Mouse (Mus musculus) intestine, embryonic 15.5 days (tissue): ENCODE data around the gene Prkca. TPM values are rescaled to one million over a fixed set of nuclear protein-coding genes. Genes with fewer than 3 reads are reported as not detected.
A peak's percentile ranks its signal among the peaks of the same experiment; 100 is the strongest.

Experiments used
- ATAC-seq: fragments of 200-750 bp; cut with Nextera tagmentation; 2 replicates; pipeline ENCODE4 v1.8.0; 2017; ENCODE audit warnings: moderate TSS enrichment, moderate library complexity
- H3K27ac ChIP-seq: fragments of 300-500 bp; sonication (generic); 2 replicates; pipeline ENCODE4 v1.5.1; 2015; ENCODE audit warnings: mild to moderate bottlenecking, inconsistent platforms
- H3K27me3 ChIP-seq: fragments of 300-500 bp; sonication (generic); replicated peaks from 2 replicates; pipeline ENCODE4 v1.6.1; 2015; ENCODE audit warnings: inconsistent platforms
- H3K36me3 ChIP-seq: fragments of 300-500 bp; sonication (generic); 2 replicates; pipeline ENCODE4 v1.6.1; 2015; ENCODE audit warnings: inconsistent platforms
- H3K4me1 ChIP-seq: fragments of 300-500 bp; sonication (generic); replicated peaks from 2 replicates; pipeline ENCODE4 v1.6.1; 2015; ENCODE audit warnings: inconsistent platforms
- H3K4me2 ChIP-seq: fragments of 300-500 bp; sonication (generic); replicated peaks from 2 replicates; pipeline ENCODE4 v1.6.1; 2015; ENCODE audit warnings: mild to moderate bottlenecking, inconsistent platforms
- H3K4me3 ChIP-seq: fragments of 300-500 bp; sonication (generic); replicated peaks from 2 replicates; pipeline ENCODE4 v1.5.1; 2015; ENCODE audit warnings: inconsistent platforms
- H3K9ac ChIP-seq: fragments of 300-500 bp; sonication (generic); 2 replicates; pipeline ENCODE4 v1.6.1; 2015; ENCODE audit warnings: inconsistent platforms
- H3K9me3 ChIP-seq: fragments of 300-500 bp; sonication (generic); 2 replicates; pipeline ENCODE4 v1.6.1; 2016; ENCODE audit warnings: inconsistent platforms
- WGBS: fragments of 180-500 bp; shearing (Covaris S2); methylation state at CpG from one replicate; pipeline ENCODE4 v1.1.7; 2015; 5-methylcytosine and 5-hydroxymethylcytosine counted together
- polyA plus RNA-seq: library from polyadenylated mRNA; unstranded; fragments of >200 nt; fragmentation: Nextera tagmentation; extraction: Ambion mirVana; gene quantifications from 2 replicates; pipeline ENCODE4 v1.2.1, GENCODE M21; 2015

Gene Prkca
- polyA plus RNA-seq, 1 experiment from 2014 or later = 22.0 TPM

DNA sequence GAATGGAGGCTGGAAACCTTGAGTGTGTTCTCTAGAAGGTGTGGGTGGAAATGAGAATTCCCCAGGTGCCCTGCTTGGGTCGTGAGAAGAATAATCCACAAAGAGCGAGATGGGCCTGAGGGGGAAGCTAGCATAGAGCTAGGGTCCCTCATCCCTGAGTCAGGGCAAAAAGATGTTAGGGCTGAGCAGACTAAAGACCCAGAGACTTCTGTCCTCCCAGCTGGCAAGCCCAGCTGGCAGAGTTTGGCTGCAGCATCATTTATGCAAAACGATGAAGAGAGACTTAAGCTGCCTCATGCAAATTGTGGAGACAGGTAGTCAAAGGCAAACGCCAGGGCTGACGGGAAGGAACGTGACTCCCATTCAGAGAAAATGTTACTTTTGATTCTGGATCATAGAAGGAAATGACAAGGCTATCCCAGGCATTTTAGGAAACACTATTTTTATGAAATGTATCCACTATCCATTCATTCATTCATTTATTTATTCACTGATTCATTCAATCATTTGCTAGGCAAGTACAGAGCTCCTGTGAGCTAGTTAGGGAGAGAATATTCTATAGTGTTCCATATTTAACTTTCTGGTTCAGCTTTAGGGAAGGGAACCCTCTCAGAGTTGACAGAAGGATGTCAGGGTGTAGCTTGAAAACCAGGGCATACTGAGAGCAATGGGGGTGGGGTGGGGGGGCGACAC, 139.4 kb downstream of the Prkca start:
- no peaks in the 10 kb centered on the region for H3K27me3 ChIP-seq
- no peak overlapping the region for H3K27ac ChIP-seq
- no peak overlapping the region for H3K9ac ChIP-seq
- H3K4me2 ChIP-seq = no peak overlapping the region
- ATAC-seq = no peak
- 0 out of 2 replicates have a peak, but pooled peaks cover 3% of the 10 kb centered on the region for H3K4me1 ChIP-seq
- no peak overlapping the region for H3K4me3 ChIP-seq
- H3K36me3 ChIP-seq = no peaks in the 10 kb centered on the region
- 76% methylated on average over 7 of the region's 7 CpGs for WGBS
- H3K9me3 ChIP-seq = no peaks in the 10 kb centered on the region

DNA sequence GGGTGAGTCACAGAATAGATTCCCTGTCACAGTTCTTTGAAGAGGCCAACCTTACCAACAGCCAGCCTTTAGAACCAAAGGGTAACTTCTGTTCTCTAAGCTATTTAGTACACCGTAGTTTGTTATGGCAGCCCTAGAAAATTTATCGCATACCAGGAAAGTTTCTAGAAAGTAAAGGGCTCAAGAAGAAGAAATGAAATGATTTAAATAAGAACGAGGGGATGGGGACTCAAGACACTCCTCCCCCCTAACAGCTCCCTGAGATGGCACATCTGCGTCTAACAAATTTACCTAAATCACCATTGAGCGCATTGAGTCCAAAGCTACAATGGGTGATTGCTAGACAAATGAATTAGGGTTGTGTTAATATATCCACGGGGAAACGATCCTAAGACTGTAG, 140.9 kb downstream of the Prkca start:
- Histone ChIP-seq H3K4me1 (0 out of 2 replicates have a peak, but pooled peaks cover under 1% of the 10 kb centered on the region), H3K9ac (no peak overlapping the region), H3K9me3 (no peaks in the 10 kb centered on the region), H3K36me3 (no peaks in the 10 kb centered on the region), H3K27ac (no peak overlapping the region), H3K4me2 (no peak overlapping the region), H3K27me3 (no peaks in the 10 kb centered on the region), H3K4me3 (no peak overlapping the region)
- 78% methylated on average over 7 of the region's 7 CpGs for WGBS
- no peak for ATAC-seq

DNA sequence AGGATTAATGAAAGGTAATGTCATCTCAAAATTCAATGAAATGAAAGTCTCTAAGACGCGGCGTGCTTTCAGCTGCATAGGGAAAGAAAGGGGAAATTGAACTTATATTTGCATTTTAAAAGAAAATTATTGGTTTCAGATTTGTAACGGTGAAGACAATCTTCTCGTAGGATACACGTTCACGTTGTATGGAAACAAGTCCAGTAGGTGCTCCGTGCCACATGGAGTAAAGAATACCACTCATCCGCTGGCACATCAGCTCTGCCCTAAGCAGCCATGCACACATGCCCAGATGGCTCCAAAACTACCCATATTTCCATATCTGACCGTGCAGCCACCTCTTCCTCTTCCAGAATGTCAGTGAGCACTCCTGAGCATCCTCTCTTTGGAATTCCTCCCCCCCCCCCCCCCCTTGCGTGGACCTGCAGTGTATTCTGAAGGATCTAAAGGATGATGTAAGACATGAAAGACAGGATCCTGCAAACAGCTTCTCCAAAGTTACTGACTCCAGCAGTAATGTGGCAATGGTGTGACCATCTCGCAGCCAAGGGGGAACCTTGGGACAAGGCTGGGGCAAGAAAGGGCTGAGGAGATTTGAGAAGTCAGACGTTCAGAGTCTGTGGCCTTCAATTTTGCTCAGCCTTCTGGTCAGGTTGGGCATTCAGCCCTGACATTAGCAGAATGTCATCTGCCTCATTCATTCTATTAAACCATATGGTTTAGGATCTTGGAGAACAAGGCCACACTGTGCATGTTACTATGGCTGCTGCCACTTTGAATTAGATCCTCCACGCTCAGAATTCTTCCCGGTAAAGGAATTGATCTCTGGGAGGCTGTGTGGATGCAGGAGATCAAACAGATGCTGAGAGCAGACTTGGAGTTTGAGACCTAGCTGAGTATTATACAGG, 142.8 kb downstream of the Prkca start:
- ATAC-seq = no peak
- Histone ChIP-seq H3K4me3 (no peak overlapping the region), H3K27me3 (no peaks in the 10 kb centered on the region), H3K9me3 (no peaks in the 10 kb centered on the region), H3K4me1 (peaks cover 7% of the 10 kb centered on the region), H3K9ac (no peak overlapping the region), H3K36me3 (no peaks in the 10 kb centered on the region), H3K27ac (no peak overlapping the region), H3K4me2 (no peak overlapping the region)
- 92% methylated on average over 15 of the region's 15 CpGs for WGBS

- Histone ChIP-seq H3K36me3 (no peaks in the 10 kb centered on the region), H3K4me2 (no peak overlapping the region), H3K4me3 (no peak overlapping the region), H3K4me1 (peaks cover 7% of the 10 kb centered on the region), H3K9me3 (no peaks in the 10 kb centered on the region), H3K27ac (no peak overlapping the region), H3K9ac (no peak overlapping the region), H3K27me3 (no peaks in the 10 kb centered on the region)
- 92% methylated on average over 4 of the region's 4 CpGs for WGBS
- no peak for ATAC-seq
These were observed 144.2 kb downstream of the Prkca start for GRCm38 (mm10) chr11:108199429-108199985.

- Histone ChIP-seq H3K27me3 (no peaks in the 10 kb centered on the region), H3K9ac (no peak overlapping the region), H3K4me3 (no peak overlapping the region), H3K4me1 (peaks cover 7% of the 10 kb centered on the region), H3K9me3 (no peaks in the 10 kb centered on the region), H3K4me2 (no peak overlapping the region), H3K36me3 (no peaks in the 10 kb centered on the region), H3K27ac (no peak overlapping the region)
- WGBS = 53% methylated on average over 5 of the region's 5 CpGs
- ATAC-seq = 0 out of 2 replicates have a peak, but pooled peaks have one; percentile 29
These were observed 145.1 kb downstream of the Prkca start for GRCm38 (mm10) chr11:108198592-108198991.

DNA sequence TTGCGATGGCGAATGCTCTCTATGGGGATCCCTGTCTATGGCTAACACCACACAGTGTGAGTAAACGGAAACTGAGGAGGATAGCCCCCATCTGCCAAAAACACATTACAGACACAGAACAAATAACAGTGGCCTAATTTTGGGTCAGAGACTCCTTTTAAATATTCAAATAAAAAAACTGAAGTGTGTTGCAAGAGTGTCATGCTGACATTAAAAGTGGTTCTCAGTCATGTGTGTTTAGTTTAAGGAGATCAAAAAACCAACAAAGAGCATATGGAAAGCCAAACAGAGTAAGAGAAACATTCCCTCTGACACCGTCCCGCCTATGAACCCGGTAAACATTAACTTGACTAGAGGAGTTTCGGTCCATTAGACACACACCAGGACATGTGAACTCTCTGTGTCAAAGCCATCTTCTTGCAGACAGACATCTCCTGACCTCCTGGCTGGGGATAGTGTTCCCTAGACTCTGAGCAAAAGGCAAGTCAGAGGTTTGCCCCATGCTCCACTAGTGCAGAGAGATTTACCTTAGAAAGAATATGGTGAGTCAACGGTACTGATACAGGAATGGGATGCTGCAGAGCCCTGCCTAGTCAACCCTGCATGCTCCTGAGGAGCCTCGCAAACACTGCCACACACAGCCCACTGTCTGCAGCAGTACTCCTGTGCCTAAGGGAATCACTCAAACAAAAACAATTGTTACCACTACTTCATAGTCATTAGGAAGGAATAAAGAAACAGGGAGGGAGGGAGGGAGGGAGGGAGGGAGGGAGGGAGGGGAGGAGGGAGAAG, 146.1 kb downstream of the Prkca start:
- Histone ChIP-seq H3K36me3 (no peaks in the 10 kb centered on the region), H3K4me1 (peaks cover 7% of the 10 kb centered on the region), H3K9me3 (no peaks in the 10 kb centered on the region), H3K4me3 (no peak overlapping the region), H3K4me2 (peak overlapping the region; percentile 22; the same call in 1 of the 2 replicates), H3K27me3 (no peaks in the 10 kb centered on the region), H3K9ac (no peak overlapping the region), H3K27ac (0 out of 2 replicates have a peak overlapping the region, but pooled peaks have one; percentile 17)
- WGBS = 31% methylated on average over 9 of the region's 9 CpGs
- ATAC-seq = peak; percentile 67

DNA sequence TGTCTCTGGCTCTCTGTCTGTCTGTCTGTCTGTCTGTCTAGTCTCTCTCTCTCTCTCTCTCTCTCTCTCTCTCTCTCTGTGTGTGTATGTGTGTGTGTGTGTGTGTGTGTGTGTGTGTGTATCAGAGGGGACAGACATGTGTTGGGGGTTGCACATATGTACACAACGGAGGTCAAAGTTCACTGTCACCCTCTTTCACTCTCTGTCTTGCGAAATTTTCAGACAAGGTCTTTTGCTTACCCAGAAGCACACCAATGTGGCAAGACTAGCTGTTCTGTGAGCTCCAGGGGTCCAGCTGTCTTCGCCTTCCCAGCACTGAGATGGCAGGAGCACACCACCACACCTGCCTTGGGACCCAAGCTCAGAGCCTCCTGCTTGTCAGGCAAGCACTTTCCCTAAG, 146.9 kb downstream of the Prkca start:
- H3K36me3 ChIP-seq = no peaks in the 10 kb centered on the region
- H3K27me3 ChIP-seq = no peaks in the 10 kb centered on the region
- no peak overlapping the region for H3K4me3 ChIP-seq
- peaks cover 7% of the 10 kb centered on the region for H3K4me1 ChIP-seq
- H3K27ac ChIP-seq = no peak overlapping the region
- 88% methylated on average over 3 of the region's 3 CpGs for WGBS
- no peak overlapping the region for H3K4me2 ChIP-seq
- no peak overlapping the region for H3K9ac ChIP-seq
- H3K9me3 ChIP-seq = no peaks in the 10 kb centered on the region
- no peak for ATAC-seq

DNA sequence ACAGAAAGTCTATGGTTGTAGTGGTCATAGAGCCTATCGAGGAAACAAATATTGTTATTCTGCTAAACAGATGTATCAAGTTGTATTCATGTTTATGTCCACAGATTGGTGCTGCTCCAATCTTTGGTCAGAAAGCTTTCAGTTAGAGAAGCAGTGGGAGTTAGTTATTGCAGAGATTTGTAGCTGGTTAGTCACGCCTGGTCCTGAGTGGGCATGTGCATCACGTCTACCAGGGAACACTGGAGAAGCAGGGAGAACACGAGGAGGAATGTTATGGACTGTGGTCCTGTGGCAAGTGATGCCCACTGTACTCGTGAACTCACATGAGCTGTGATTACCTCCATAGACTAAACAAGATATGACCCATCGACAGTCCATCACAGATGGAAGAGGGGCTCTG, 153.4 kb downstream of the Prkca start:
- WGBS = 77% methylated on average over 6 of the region's 6 CpGs
- Histone ChIP-seq H3K4me1 (no peaks in the 10 kb centered on the region), H3K27me3 (no peaks in the 10 kb centered on the region), H3K27ac (no peak overlapping the region), H3K4me3 (no peak overlapping the region), H3K4me2 (no peak overlapping the region), H3K36me3 (no peaks in the 10 kb centered on the region), H3K9me3 (no peaks in the 10 kb centered on the region), H3K9ac (no peak overlapping the region)
- no peak for ATAC-seq

DNA sequence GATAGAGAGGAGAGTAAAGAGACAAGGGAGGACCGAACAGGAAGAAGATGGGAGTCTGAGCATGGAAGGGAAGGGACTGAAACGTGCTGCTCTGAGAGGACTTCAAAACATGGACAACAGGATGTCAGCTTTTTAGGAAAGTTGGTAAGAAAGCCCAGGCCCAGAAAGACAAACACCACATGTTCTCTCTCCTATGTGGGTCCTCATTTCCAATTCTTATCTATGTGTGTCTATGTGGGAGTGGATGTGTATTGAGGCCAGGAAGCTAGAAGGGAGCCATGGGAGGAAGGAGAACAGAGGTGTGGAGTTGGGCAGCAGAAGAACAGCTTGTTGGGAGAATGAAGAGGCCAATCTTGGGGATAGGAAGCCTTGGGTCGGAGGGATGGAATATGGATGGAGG, 154.4 kb downstream of the Prkca start:
- no peak overlapping the region for H3K9ac ChIP-seq
- H3K4me1 ChIP-seq = no peaks in the 10 kb centered on the region
- 81% methylated on average over 3 of the region's 3 CpGs for WGBS
- no peaks in the 10 kb centered on the region for H3K27me3 ChIP-seq
- H3K4me3 ChIP-seq = no peak overlapping the region
- ATAC-seq = no peak
- H3K9me3 ChIP-seq = no peaks in the 10 kb centered on the region
- no peak overlapping the region for H3K4me2 ChIP-seq
- no peak overlapping the region for H3K27ac ChIP-seq
- no peaks in the 10 kb centered on the region for H3K36me3 ChIP-seq

GRCm38 (mm10) chr11:108182421-108182820, 161.3 kb downstream of the Prkca start:
- Histone ChIP-seq H3K27ac (no peak overlapping the region), H3K9me3 (no peaks in the 10 kb centered on the region), H3K27me3 (no peaks in the 10 kb centered on the region), H3K4me1 (no peaks in the 10 kb centered on the region), H3K9ac (no peak overlapping the region), H3K4me3 (no peak overlapping the region), H3K36me3 (no peaks in the 10 kb centered on the region), H3K4me2 (no peak overlapping the region)
- ATAC-seq = no peak
- WGBS = 92% methylated on average over 5 of the region's 5 CpGs

DNA sequence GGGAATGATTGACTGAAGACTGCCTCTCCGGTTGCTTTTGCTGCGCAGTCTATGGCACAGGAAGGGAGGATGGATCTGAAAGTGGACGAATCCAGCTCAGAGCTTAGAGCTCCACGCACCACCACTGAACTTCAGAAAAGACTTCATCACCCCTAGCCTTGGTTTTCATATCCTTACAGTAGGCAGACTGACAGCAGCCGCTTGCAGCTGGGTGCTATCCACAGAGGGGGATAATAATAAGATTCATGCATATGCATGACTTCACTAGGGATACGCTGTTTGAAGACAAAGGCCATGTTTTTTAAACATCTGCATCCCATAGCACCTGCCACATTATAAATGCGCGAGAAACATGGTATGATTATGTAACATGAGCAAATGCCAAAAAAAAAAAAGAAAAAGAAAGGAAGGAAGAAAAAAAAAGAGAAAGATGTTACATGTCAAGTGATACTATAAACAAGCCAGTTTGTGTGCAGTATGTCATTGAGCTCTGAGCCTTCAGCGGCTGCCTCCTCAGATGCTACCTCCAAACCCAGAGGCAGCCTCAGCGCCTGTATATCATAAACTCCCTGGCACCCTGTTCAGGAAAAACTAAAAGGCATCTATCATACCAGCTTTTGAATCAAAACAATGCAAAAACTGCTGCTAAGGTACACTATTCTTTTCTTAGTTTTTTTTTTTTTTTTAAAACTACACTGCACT, 162.6 kb downstream of the Prkca start:
- no peak overlapping the region for H3K4me2 ChIP-seq
- H3K27me3 ChIP-seq = no peaks in the 10 kb centered on the region
- no peak overlapping the region for H3K4me3 ChIP-seq
- no peaks in the 10 kb centered on the region for H3K36me3 ChIP-seq
- ATAC-seq = no peak
- H3K27ac ChIP-seq = no peak overlapping the region
- WGBS = 63% methylated on average over 10 of the region's 10 CpGs
- H3K9ac ChIP-seq = no peak overlapping the region
- H3K4me1 ChIP-seq = no peaks in the 10 kb centered on the region
- H3K9me3 ChIP-seq = no peaks in the 10 kb centered on the region
